ENCODE assay signal across 1 mouse cellular context in genomic region chr6:97147755-97148382, GRCm38 (mm10).
TF ChIP-seq lines count a peak whose summit lies in the region.

No protein-coding gene starts in this region.

TF ChIP-seq in CH12.LX, 34 proteins besides CTCF, POLR2A, EP300 and RAD21:
- no peak for TF ChIP-seq CHD1 (IDR thresholded peaks at IDR 0.05; ENCODE audit: low read depth, low read length)
- TF ChIP-seq MAZ (IDR thresholded peaks at IDR 0.05; ENCODE audit: low read depth, low read length), result no peak
- TF ChIP-seq MXI1 (IDR thresholded peaks at IDR 0.05; ENCODE audit: low read depth, low read length), result 0 out of 2 replicates have a peak, but pooled peaks have one; percentile 11
